ENCODE assay signal across 11 mouse cellular contexts in genomic region chr8:83177317-83178195, GRCm38 (mm10). TPM values are rescaled to one million over a fixed set of nuclear protein-coding genes. Genes with fewer than 3 reads are reported as not detected.
DNase-seq lines count a peak whose midpoint lies in the region; ATAC-seq and TF ChIP-seq lines count a peak whose summit lies in the region.
"Had no signal": no experiment of that assay in that cellular context is flagged by ENCODE, and none has a peak within 500 bp of the region (broad histone marks: within the 10 kb centered on the region; RNA-seq: fewer than 3 reads in every experiment).

No protein-coding gene starts in this region.

- no peak for DNase-seq in heart, postnatal 4 days
- no peak for DNase-seq in CH12.LX (ENCODE audit: extremely low read depth)
- DNase-seq in midbrain, embryonic 10.5 days (ENCODE audit: low spot score): peak; percentile 52
- DNase-seq in thymus, adult 18-20 months: no peak
- no peak for DNase-seq in left cerebral cortex, postnatal 4 days
- no peak for DNase-seq in right cerebral cortex, adult 18-20 months
- DNase-seq: kidney, adult 11 months had no signal

- H3K4me3 ChIP-seq in heart, embryonic 11.5 days (ENCODE audit: low read depth, low read length): no peak overlapping the region
- H3K4me3 ChIP-seq in CH12.LX (replicated peaks in 1 of 3; ENCODE audit: low read depth in 2 of 3, low read length in 2 of 3, poor library complexity in 1 of 3): no peak overlapping the region
- no peak overlapping the region for H3K4me3 ChIP-seq in forebrain, embryonic 15.5 days
- peak overlapping the region; percentile 40 for H3K4me3 ChIP-seq in midbrain, embryonic 10.5 days
- H3K4me3 ChIP-seq: limb, embryonic 15.5 days had no signal

- no peak for TF ChIP-seq RAD21 in CH12.LX (IDR thresholded peaks at IDR 0.05; ENCODE audit: low read depth, low read length)

- dilution Hi-C loops in CH12.LX (cut with MboI; ENCODE audit: extremely low pct_ligation_motif_present, extremely low pct_unique_long_range_greater_than_20kb, low sequenced_read_pairs): no loop called here

- no peak for ATAC-seq in heart, embryonic 11.5 days (replicated peaks; ENCODE audit: insufficient number of reproducible peaks, low FRiP score, low TSS enrichment)
- ATAC-seq in forebrain, embryonic 15.5 days (replicated peaks): 0 out of 2 replicates have a peak, but pooled peaks have one; percentile 40

- H3K4me1 ChIP-seq in heart, embryonic 11.5 days (ENCODE audit: control insufficient read depth, insufficient read depth, low read length): peaks cover 12% of the 10 kb centered on the region
- peaks cover 12 to 29% of the 10 kb centered on the region in 2 experiments for H3K4me1 ChIP-seq in CH12.LX (ENCODE audit: control insufficient read depth in 1 of 2, insufficient read depth in 2 of 2)
- H3K4me1 ChIP-seq in forebrain, embryonic 15.5 days: peaks cover 25% of the 10 kb centered on the region
- peaks cover 71% of the 10 kb centered on the region for H3K4me1 ChIP-seq in midbrain, embryonic 10.5 days

- TF ChIP-seq POLR2A in CH12.LX (IDR thresholded peaks at IDR 0.05; ENCODE audit: low read depth, low read length): no peak

- no peaks in the 10 kb centered on the region for H3K27me3 ChIP-seq in heart, embryonic 11.5 days (ENCODE audit: control insufficient read depth, insufficient read depth, low read length)
- H3K27me3 ChIP-seq in CH12.LX (replicated peaks): no peaks in the 10 kb centered on the region
- no peaks in the 10 kb centered on the region for H3K27me3 ChIP-seq in forebrain, embryonic 15.5 days
- H3K27me3 ChIP-seq in midbrain, embryonic 10.5 days (ENCODE audit: low read depth, poor library complexity, severe bottlenecking): no peaks in the 10 kb centered on the region
- H3K27me3 ChIP-seq: limb, embryonic 15.5 days had no signal

- no peak overlapping the region for H3K27ac ChIP-seq in heart, embryonic 11.5 days (ENCODE audit: low read depth, low read length)
- H3K27ac ChIP-seq in CH12.LX (ENCODE audit: insufficient read depth, low read depth): no peak overlapping the region
- H3K27ac ChIP-seq in forebrain, embryonic 15.5 days (replicated peaks): no peak overlapping the region
- peak overlapping the region; percentile 86 for H3K27ac ChIP-seq in midbrain, embryonic 10.5 days (replicated peaks)
- H3K27ac ChIP-seq: limb, embryonic 15.5 days had no signal

- H3K4me2 ChIP-seq in heart, embryonic 11.5 days: peak overlapping the region; percentile 32
- H3K4me2 ChIP-seq in CH12.LX (ENCODE audit: insufficient read depth, low read depth, poor library complexity, severe bottlenecking): no peak overlapping the region
- no peak overlapping the region for H3K4me2 ChIP-seq in forebrain, embryonic 15.5 days (replicated peaks)
- H3K4me2 ChIP-seq: limb, embryonic 15.5 days had no signal

- 15% methylated on average over 11 of the region's 11 CpGs for WGBS in heart, embryonic 11.5 days (ENCODE audit: insufficient replicate concordance)
- 22% methylated on average over 11 of the region's 11 CpGs for WGBS in forebrain, embryonic 15.5 days
- WGBS in midbrain, embryonic 10.5 days: 10% methylated on average over 11 of the region's 11 CpGs

- in situ Hi-C loops in CH12.LX (cut with MboI; ENCODE audit: low pct_ligation_motif_present, low pct_unique_long_range_greater_than_20kb, low sequenced_read_pairs): loop anchor here (5.0 kb wide), 1 partner anchor 75 kb away; no protein-coding TSS in a partner anchor

- TF ChIP-seq EP300 in CH12.LX (IDR thresholded peaks at IDR 0.05; ENCODE audit: low read length): 0 out of 2 replicates have a peak, but pooled peaks have one; percentile 26

- no peak for TF ChIP-seq CTCF in CH12.LX (conservative IDR thresholded peaks at IDR 0.05 in 1 of 2, IDR thresholded peaks at IDR 0.05 in 1 of 2; ENCODE audit: low read depth in 2 of 2, low read length in 2 of 2)

- intact Hi-C loops in left cerebral cortex, postnatal 4 days (cut with DNase I): no loop called here

- H3K9ac ChIP-seq in heart, embryonic 11.5 days (ENCODE audit: low read depth, low read length): no peak overlapping the region
- no peak overlapping the region for H3K9ac ChIP-seq in CH12.LX (ENCODE audit: insufficient read depth, low read depth)
- no peak overlapping the region for H3K9ac ChIP-seq in forebrain, embryonic 15.5 days (replicated peaks)
- H3K9ac ChIP-seq: limb, embryonic 15.5 days had no signal

- H3K79me2 ChIP-seq in CH12.LX (replicated peaks; ENCODE audit: control insufficient read depth, extremely low read depth, insufficient read depth, poor library complexity, severe bottlenecking): peaks cover 11% of the 10 kb centered on the region

- no peaks in the 10 kb centered on the region for H3K36me3 ChIP-seq in heart, embryonic 11.5 days (ENCODE audit: control insufficient read depth, insufficient read depth, low read length)
- no peaks in the 10 kb centered on the region for H3K36me3 ChIP-seq in CH12.LX (replicated peaks in 1 of 2; ENCODE audit: control insufficient read depth in 1 of 2, insufficient read depth in 1 of 2, low read length in 1 of 2)
- H3K36me3 ChIP-seq in forebrain, embryonic 15.5 days: no peaks in the 10 kb centered on the region
- no peaks in the 10 kb centered on the region for H3K36me3 ChIP-seq in midbrain, embryonic 10.5 days
- H3K36me3 ChIP-seq: limb, embryonic 15.5 days had no signal

- H3K9me3 ChIP-seq in heart, embryonic 11.5 days (replicated peaks; ENCODE audit: control insufficient read depth, low read length): no peaks in the 10 kb centered on the region
- H3K9me3 ChIP-seq in CH12.LX (replicated peaks; ENCODE audit: low read length): no peaks in the 10 kb centered on the region
- no peaks in the 10 kb centered on the region for H3K9me3 ChIP-seq in forebrain, embryonic 15.5 days
- no peaks in the 10 kb centered on the region for H3K9me3 ChIP-seq in midbrain, embryonic 10.5 days (replicated peaks)
- H3K9me3 ChIP-seq: limb, embryonic 15.5 days had no signal

TF ChIP-seq in CH12.LX, 34 proteins besides CTCF, POLR2A, EP300 and RAD21:
- TF ChIP-seq ELF1 (IDR thresholded peaks at IDR 0.05; ENCODE audit: low read depth, low read length) (0 out of 2 replicates have a peak, but pooled peaks have one; percentile 32), MAFK (IDR thresholded peaks at IDR 0.05; ENCODE audit: insufficient replicate concordance, low read length) (no peak)
TF ChIP-seq in CH12.LX: peak in this region for 1.

RNA-seq across cellular contexts. Expression of gene Gm10645, which starts 11.6 kb away (rescaled TPM):
- polyA plus RNA-seq in heart, embryonic 11.5 days (2014; fragmentation: Nextera tagmentation; extraction: Ambion mirVana): 0.56 and 0.72 TPM in 2 replicates
- total RNA-seq in heart, postnatal 4 days (2021): under 1 TPM in 1 of 2 experiments, not detected in 1; 0.33 TPM
- total RNA-seq in CH12.LX (2012; rRNA removed) (0.81 and 0.88 TPM in 2 replicates), CH12.LX (2014; rRNA removed) (not detected in 2 replicates)
- polyA plus RNA-seq in CH12.LX (2012; ENCODE audit: insufficient read length, low read depth): not detected in 2 replicates
- 5.5 and 8.1 TPM in 2 replicates for polyA plus RNA-seq in forebrain, embryonic 15.5 days (2015; fragmentation: Nextera tagmentation; extraction: Ambion mirVana)
- polyA plus RNA-seq in midbrain, embryonic 10.5 days (2016; fragmentation: Nextera tagmentation; extraction: Ambion mirVana): 3.1 and 3.4 TPM in 2 replicates
- 1 to 10 TPM; 1.3 to 2.6 TPM for total RNA-seq in left cerebral cortex, postnatal 4 days (2021)
- total RNA-seq: adrenal gland, postnatal 25 days had no signal

RNA-seq across cellular contexts. Expression of gene Tbc1d9, which starts 12.4 kb away (rescaled TPM):
- polyA plus RNA-seq in heart, embryonic 11.5 days (2014; fragmentation: Nextera tagmentation; extraction: Ambion mirVana): 1.2 and 1.3 TPM in 2 replicates
- total RNA-seq in heart, postnatal 4 days (2021): 1 to 10 TPM; 7.0 to 8.3 TPM
- total RNA-seq in CH12.LX (2012; rRNA removed): 4.3 and 5.0 TPM in 2 replicates
- total RNA-seq in CH12.LX (2014; rRNA removed): 0.69 and 1.6 TPM in 2 replicates
- polyA plus RNA-seq in CH12.LX (2012; ENCODE audit: insufficient read length, low read depth): 0.71 and 1.3 TPM in 2 replicates
- polyA plus RNA-seq in forebrain, embryonic 15.5 days (2015; fragmentation: Nextera tagmentation; extraction: Ambion mirVana): 11.9 and 16.1 TPM in 2 replicates
- polyA plus RNA-seq in midbrain, embryonic 10.5 days (2016; fragmentation: Nextera tagmentation; extraction: Ambion mirVana): 4.8 and 7.0 TPM in 2 replicates
- 100 to 1,000 TPM; 122 to 129 TPM for total RNA-seq in left cerebral cortex, postnatal 4 days (2021)
